Mouse (Mus musculus): ENCODE measurements around the gene Folr1.

DNA sequence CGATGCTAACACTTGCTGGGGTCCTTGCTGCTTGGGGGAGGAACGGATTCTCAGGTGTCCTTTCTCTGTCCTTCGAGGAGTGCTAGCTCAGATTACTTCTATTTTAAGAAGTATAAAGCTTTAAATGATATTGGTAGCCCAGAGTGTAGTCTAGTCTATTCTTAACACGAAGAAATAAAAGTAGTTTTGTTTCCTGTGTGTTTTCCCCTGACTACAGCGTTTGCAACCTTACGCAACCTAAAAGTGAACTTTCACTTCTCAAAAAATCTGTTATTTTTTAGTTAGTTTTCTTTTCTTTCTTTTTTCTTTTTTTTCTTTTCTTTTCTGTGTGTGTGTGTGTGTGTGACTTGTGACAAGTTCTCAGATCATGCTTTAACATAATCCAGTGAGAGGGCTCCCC lies 18.9 kb downstream of the Folr1 start:
- TF ChIP-seq CTCF (IDR thresholded peaks at IDR 0.05; ENCODE audit: low read depth, low read length) (no peak), POLR2A (IDR thresholded peaks at IDR 0.05; ENCODE audit: borderline replicate concordance, low read depth, low read length) (no peak)
